Mouse (Mus musculus) liver, embryonic 14.5 days (tissue): Measurements from ENCODE around the gene Gabrr2.

ENCODE experiments used
- CTCF ChIP-seq: IDR thresholded peaks from 2 replicates; pipeline ENCODE4 v1.5.1; 2016; ENCODE audit warnings: antibody characterized with exemption, low read depth, control low read depth
- EP300 ChIP-seq: IDR thresholded peaks from 2 replicates; pipeline ENCODE4 v1.6.1; 2016; ENCODE audit warnings: antibody characterized with exemption, low read depth

DNA sequence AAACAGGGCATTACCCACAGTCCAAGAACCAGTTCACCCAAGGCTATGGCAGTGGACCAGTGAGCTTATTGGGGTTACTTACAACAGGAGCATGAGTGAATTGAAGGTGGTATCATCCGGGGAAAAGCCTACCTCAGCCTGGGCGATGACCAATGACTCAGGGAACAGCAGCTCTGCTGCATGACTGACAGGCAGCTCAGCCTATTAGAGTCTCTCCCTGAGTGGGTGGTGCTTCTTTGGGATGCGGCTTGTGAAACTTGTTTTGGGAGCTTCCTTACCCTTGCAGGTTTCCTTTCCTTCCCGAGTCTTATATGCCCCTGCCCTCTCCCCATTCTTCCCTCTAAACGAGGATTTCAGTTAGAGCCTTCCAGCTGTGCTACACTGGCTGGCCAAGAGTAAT, 10.1 kb upstream of the Gabrr2 start:
- TF ChIP-seq EP300 = no peak
- no peak for TF ChIP-seq CTCF
